Mouse (Mus musculus): ENCODE results near the gene Vangl1. TPM values are rescaled to one million over a fixed set of nuclear protein-coding genes. Genes with fewer than 3 reads are reported as not detected.
"Not testable (repeated sequence)": the region's sequence is repeated elsewhere in the genome, so short reads cannot be mapped to it uniquely, and the experiment has no call there.

Vangl1 gene
- polyA plus RNA-seq, 1 experiment from 2014 or later = 31.8 TPM

DNA sequence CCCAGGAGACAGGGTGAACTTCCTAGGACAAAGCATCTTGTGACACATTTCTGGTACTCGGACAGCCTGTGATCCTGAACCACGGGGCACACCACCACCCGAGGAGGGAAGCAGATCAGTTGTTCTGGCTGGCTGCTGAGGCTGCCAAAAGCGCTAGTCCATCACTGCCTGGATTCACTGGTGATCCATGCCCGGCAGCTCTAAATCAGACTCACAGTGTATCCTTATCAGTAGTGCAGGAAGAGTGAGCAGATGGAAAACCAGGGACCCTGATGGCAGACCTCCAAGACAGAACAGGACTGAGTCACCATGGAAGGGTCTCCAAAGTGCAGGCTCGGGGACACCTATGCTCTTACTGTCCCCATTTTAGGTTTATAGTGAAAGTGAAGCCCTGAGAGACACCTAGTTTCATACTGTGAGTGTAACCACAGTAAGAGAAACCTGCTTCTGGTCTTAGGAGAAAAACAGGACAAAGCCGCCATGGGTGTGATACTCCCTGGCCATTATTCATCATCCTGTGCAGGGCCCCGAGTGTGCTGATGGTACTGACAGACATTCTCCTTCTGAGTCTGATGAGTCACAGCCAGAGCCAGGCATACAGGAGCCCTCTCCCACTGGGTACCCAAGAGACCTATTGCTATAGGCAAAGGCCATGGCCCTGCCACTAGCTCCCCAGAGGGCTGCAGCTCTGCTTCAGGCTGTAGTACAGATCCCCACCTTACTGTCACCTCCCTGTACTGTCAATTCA lies 30.2 kb downstream of the Vangl1 start:
- Histone ChIP-seq H3K36me3 (peaks cover 10% of the 10 kb centered on the region), H3K4me2 (0 out of 2 replicates have a peak overlapping the region, but pooled peaks have one; percentile 1), H3K4me3 (no peak overlapping the region), H3K9ac (0 out of 2 replicates have a peak overlapping the region, but pooled peaks have one; percentile 14), H3K27ac (ENCODE audit: poor library complexity, severe bottlenecking) (peak overlapping the region; percentile 61), H3K9me3 (replicated peaks) (no peaks in the 10 kb centered on the region), H3K27me3 (replicated peaks) (no peaks in the 10 kb centered on the region), H3K4me1 (replicated peaks) (peaks cover 62% of the 10 kb centered on the region)
- WGBS = 18% methylated on average over 8 of the region's 8 CpGs
- peak; percentile 76 for ATAC-seq (ENCODE audit: insufficient number of reproducible peaks, low FRiP score)

DNA sequence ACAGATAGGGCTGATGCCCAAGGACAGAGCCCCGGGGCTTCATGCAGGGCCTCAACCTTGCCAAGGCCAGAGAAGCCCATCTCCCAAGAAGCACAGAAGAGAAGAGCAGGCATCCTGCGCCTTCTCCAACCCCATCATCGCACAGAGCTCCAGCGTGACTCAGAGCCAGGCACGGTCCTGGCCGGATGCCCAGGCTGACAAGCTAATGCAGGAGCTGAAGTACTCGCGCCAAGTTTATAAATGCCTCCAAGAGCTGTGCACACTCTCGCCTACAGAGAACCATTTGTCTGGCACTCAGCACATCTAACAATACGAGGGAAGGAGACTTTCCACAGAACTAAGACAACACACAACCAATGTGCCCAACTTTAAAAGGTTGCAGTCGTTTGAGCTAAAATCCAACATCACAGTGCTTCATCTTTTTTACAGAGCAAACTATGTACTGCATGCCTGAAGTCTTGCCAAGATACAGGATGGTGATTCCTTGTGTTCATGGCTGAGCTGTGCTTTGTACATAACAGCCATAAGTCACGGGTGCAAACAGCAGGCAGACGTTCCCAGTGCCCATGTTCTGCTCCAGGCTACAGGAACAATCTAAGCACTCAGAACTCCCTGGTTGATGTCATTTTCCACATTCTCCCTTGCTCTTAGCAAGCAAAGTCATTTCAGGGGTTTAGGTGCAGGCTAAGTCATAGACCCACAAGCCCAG lies 35.1 kb downstream of the Vangl1 start:
- Histone ChIP-seq H3K9ac (0 out of 2 replicates have a peak overlapping the region, but pooled peaks have one; percentile 33), H3K27me3 (replicated peaks) (no peaks in the 10 kb centered on the region), H3K4me3 (no peak overlapping the region), H3K27ac (ENCODE audit: poor library complexity, severe bottlenecking) (peak overlapping the region; percentile 88), H3K4me2 (peak overlapping the region; percentile 8), H3K9me3 (replicated peaks) (no peaks in the 10 kb centered on the region), H3K36me3 (peaks cover 12% of the 10 kb centered on the region), H3K4me1 (replicated peaks) (peaks cover 86% of the 10 kb centered on the region)
- peak; percentile 63 for ATAC-seq (ENCODE audit: insufficient number of reproducible peaks, low FRiP score)
- 22% methylated on average over 13 of the region's 13 CpGs for WGBS

DNA sequence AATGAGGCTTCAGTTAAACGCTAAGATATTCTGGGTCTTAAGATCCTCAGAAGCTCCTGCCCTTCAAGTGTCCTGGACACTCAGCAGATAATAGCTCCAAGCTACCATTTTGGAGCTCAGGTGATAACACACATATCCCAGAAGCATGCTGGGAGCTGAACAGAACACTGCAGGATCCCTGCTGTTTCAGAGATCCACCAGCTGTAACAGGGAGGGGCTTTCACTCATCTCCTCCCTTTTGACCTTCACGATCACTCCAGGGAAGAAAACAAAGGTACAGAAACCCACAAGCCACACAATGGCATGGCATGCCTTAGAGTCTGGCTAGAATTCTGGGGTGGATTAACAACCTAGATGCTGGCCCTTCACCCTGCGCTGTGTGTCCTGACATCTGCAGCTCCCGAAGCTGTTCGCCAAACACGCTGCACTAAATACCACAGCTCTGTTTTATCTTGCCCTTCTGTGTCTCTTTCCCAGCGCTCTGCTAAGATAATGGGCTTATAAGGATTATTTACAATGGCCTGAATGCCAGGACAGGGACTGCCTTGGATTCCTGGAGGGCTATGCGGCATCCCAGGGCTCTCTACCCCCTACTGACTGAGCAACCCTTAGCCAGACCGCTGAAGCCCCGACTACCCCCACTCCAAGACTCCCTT lies 36.8 kb downstream of the Vangl1 start:
- H3K4me3 ChIP-seq = no peak overlapping the region
- peak overlapping the region; percentile 55 for H3K4me2 ChIP-seq
- no peaks in the 10 kb centered on the region for H3K27me3 ChIP-seq (replicated peaks)
- ATAC-seq (ENCODE audit: insufficient number of reproducible peaks, low FRiP score) = 0 out of 2 replicates have a peak, but pooled peaks have one; percentile 5
- H3K36me3 ChIP-seq = peaks cover 29% of the 10 kb centered on the region
- no peaks in the 10 kb centered on the region for H3K9me3 ChIP-seq (replicated peaks)
- 7% methylated on average over 10 of the region's 10 CpGs for WGBS
- peak overlapping the region; percentile 44; the same call in 1 of the 2 replicates for H3K9ac ChIP-seq
- H3K4me1 ChIP-seq (replicated peaks) = peaks cover 69% of the 10 kb centered on the region
- H3K27ac ChIP-seq (ENCODE audit: poor library complexity, severe bottlenecking) = peak overlapping the region; percentile 76

DNA sequence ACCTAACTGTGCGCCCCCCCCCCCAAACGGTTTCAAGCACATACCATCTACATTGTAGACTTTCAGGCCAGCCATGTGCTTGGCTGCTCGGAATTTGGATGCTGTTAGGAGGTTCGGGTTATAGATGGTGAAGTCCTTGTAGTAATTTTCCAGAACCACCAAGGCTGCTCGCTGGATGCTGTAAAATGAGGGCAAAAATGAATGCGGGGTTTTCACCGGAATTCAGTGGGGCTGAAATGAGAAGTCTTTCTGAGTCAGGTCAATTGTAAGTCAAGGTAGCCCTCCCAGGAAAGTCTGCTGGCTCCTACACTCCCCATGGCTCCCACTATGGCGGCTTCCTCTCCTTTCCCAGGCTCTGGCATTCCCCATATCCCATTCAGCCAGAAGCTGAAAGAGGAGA lies 37.7 kb downstream of the Vangl1 start:
- H3K9ac ChIP-seq = no peak overlapping the region
- no peak overlapping the region for H3K4me2 ChIP-seq
- peak overlapping the region; percentile 76 for H3K27ac ChIP-seq (ENCODE audit: poor library complexity, severe bottlenecking)
- no peak for ATAC-seq (ENCODE audit: insufficient number of reproducible peaks, low FRiP score)
- H3K9me3 ChIP-seq (replicated peaks) = no peaks in the 10 kb centered on the region
- WGBS = 81% methylated on average over 8 of the region's 8 CpGs
- H3K4me3 ChIP-seq = no peak overlapping the region
- peaks cover 60% of the 10 kb centered on the region for H3K4me1 ChIP-seq (replicated peaks)
- no peaks in the 10 kb centered on the region for H3K27me3 ChIP-seq (replicated peaks)
- peaks cover 36% of the 10 kb centered on the region for H3K36me3 ChIP-seq

DNA sequence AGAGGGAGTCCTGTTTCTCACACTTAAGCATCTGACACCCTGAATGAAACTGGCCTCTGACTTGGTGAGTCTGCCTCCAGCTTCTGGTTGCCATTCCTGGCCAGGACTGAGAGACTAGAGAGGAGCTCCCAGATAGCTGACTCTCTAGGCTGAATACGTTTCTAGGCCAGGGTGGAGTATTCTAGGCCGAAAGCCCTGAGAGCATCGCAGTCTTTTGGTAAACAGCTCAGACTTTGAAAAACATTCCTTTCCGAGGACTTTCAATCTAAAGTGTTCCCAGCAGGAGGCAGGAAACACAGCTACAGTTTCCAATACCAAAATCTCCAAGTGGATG lies 38.2 kb downstream of the Vangl1 start:
- no peaks in the 10 kb centered on the region for H3K27me3 ChIP-seq (replicated peaks)
- no peaks in the 10 kb centered on the region for H3K9me3 ChIP-seq (replicated peaks)
- H3K9ac ChIP-seq = no peak overlapping the region
- WGBS = 52% methylated on average over 4 of the region's 4 CpGs
- H3K4me3 ChIP-seq = no peak overlapping the region
- ATAC-seq (ENCODE audit: insufficient number of reproducible peaks, low FRiP score) = no peak
- peak overlapping the region; percentile 76 for H3K27ac ChIP-seq (ENCODE audit: poor library complexity, severe bottlenecking)
- H3K36me3 ChIP-seq = peaks cover 42% of the 10 kb centered on the region
- no peak overlapping the region for H3K4me2 ChIP-seq
- H3K4me1 ChIP-seq (replicated peaks) = peaks cover 57% of the 10 kb centered on the region

DNA sequence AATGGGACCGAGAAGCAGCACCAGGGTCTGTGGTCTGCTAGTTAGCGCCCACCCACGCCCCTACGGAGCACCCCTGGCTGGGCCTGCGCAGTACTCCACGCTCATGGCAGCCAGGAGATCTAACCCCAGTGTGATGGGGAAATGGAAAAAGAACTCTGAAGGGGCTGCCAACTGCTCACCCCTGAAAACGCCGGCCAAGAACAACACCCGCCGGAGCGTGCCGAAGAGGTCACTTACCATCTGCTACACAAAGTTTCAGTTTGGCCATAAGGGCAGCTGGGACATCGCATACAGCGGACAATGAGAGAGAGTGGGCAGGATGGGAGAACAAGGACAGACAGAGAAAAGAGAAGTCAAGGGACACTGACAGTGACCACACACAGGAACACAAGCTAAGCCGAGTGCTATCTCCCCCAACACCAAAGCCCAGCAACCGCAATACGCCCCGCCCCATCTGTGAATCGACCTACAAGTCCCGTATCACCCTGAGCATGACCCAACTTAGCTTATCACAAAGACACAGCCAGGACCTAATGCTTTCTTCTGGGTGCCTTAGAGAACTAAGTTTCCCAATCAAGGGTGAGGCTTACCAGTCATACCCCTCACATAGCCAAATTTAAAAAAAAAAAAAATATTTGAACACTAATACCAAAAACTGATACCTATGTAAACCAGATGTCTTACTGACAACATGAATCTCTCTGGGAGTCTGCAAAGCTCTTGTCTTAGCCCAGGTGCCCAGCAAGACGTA lies 38.8 kb downstream of the Vangl1 start:
- no peaks in the 10 kb centered on the region for H3K9me3 ChIP-seq (replicated peaks)
- H3K4me1 ChIP-seq (replicated peaks) = peaks cover 57% of the 10 kb centered on the region
- peak; percentile 91 for ATAC-seq (ENCODE audit: insufficient number of reproducible peaks, low FRiP score)
- peaks cover 47% of the 10 kb centered on the region for H3K36me3 ChIP-seq
- peak overlapping the region; percentile 38; the same call in 1 of the 2 replicates for H3K9ac ChIP-seq
- peak overlapping the region; percentile 27 for H3K4me2 ChIP-seq
- H3K27me3 ChIP-seq (replicated peaks) = no peaks in the 10 kb centered on the region
- H3K4me3 ChIP-seq = peak overlapping the region; percentile 8; the same call in 1 of the 2 replicates
- 59% methylated on average over 21 of the region's 21 CpGs for WGBS
- peak overlapping the region; percentile 80 for H3K27ac ChIP-seq (ENCODE audit: poor library complexity, severe bottlenecking)

DNA sequence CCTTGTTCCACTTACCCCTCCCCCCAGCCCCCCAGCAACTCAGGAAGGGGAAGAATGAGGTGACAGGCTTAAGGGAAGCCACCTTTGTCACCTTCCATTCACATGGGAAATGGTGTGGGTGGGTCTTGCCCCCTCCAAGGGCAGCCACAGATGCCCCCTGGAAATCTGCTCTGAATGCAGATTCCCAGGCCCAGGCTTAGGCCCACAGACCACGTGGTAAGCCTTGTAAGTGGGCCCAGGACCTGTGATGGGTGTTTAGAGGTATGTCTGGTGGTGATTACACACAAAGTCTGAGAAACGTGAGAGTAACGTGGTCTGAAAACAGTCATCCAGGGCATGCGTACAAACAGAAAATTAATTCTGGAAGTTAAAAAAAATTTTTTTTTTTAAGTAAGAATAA lies 39.6 kb downstream of the Vangl1 start:
- Histone ChIP-seq H3K4me3 (no peak overlapping the region), H3K4me1 (replicated peaks) (peaks cover 52% of the 10 kb centered on the region), H3K36me3 (peaks cover 54% of the 10 kb centered on the region), H3K9ac (peak overlapping the region; percentile 11; the same call in 1 of the 2 replicates), H3K4me2 (peak overlapping the region; percentile 33; the same call in 1 of the 2 replicates), H3K27ac (ENCODE audit: poor library complexity, severe bottlenecking) (peak overlapping the region; percentile 25; the same call in 1 of the 2 replicates), H3K27me3 (replicated peaks) (no peaks in the 10 kb centered on the region), H3K9me3 (replicated peaks) (no peaks in the 10 kb centered on the region)
- ATAC-seq (ENCODE audit: insufficient number of reproducible peaks, low FRiP score) = no peak
- WGBS = 64% methylated on average over 4 of the region's 4 CpGs

DNA sequence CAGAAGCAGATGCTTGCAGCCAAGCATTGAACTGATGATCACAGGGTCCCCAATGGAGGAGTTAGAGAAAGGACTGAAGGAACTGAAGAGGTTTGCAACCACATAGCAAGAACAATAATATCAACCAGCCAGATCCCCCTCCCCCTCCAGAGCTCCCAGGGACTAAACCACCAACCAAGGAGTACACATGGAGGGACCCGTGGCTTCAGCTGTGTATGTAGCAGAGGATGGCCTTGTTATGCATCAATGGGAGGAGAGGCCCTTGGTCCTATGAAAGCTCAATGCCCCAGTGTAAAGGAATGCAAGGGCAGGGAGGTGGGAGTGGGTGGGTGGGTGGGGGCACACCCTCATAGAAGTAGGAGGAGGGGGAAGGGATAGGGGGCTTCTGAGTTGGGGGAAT lies 40.6 kb downstream of the Vangl1 start:
- H3K4me3 ChIP-seq; H3K27ac ChIP-seq (ENCODE audit: poor library complexity, severe bottlenecking); H3K9ac ChIP-seq; H3K9me3 ChIP-seq (replicated peaks); ATAC-seq (ENCODE audit: insufficient number of reproducible peaks, low FRiP score); H3K27me3 ChIP-seq (replicated peaks): not testable (repeated sequence)
- WGBS = 47% methylated on average over 1 of the region's 1 CpGs
- Histone ChIP-seq H3K36me3 (peaks cover 63% of the 10 kb centered on the region), H3K4me1 (replicated peaks) (peaks cover 54% of the 10 kb centered on the region), H3K4me2 (peak overlapping the region; percentile 24; the same call in 1 of the 2 replicates)

DNA sequence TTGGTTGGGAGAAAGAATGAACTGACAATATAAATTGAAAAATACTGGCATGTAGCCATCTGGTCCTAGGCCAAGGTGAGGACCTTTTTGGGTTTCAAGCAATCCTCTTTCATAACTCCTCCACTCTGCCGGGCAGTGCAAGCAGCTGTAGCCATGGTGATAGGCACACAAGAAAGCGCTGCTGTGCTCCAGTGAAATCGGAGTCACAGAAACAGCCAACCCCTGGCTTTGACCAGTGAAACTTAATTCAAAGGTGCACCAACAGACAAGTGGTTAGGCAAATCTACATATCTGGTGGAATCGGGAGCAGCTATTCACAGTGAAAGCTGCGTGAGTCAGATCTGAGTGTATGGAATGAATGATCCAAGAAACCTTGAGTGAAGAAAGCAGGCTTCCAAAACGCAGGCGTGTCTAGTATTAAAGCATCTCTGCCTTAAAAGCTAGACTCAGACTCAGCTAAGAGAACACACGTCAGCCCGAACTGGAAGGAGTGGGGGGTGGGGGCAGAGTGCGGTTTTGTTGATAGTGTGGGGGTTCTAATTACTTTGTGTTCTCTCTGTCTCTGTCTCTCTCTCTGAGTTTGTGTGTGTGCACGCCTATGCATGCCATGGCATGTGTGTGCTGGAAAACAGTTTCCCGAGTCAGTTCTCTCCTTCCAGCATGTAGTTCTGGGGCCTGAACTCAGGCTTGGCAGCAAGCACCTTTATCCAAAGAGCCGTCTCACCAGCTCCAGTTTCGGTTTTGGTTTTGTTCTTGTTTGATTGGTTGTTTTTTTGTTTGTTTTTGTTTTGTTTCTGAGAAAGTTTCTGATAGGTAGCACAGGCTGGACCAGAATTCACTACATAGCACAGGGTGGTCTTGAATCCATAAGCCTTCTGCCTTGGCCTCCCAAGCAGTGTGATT lies 44.8 kb downstream of the Vangl1 start:
- H3K4me1 ChIP-seq (replicated peaks) = peaks cover 21% of the 10 kb centered on the region
- peak overlapping the region; percentile 23; the same call in 1 of the 2 replicates for H3K27ac ChIP-seq (ENCODE audit: poor library complexity, severe bottlenecking)
- H3K4me3 ChIP-seq = no peak overlapping the region
- 71% methylated on average over 14 of the region's 14 CpGs for WGBS
- H3K36me3 ChIP-seq = peaks cover 81% of the 10 kb centered on the region
- H3K9ac ChIP-seq = no peak overlapping the region
- no peaks in the 10 kb centered on the region for H3K9me3 ChIP-seq (replicated peaks)
- H3K27me3 ChIP-seq (replicated peaks) = no peaks in the 10 kb centered on the region
- no peak overlapping the region for H3K4me2 ChIP-seq
- peak; percentile 50; the same call in 1 of the 2 replicates for ATAC-seq (ENCODE audit: insufficient number of reproducible peaks, low FRiP score)
